Mouse (Mus musculus): ENCODE data around the gene Esrrg.

Esrrg gene

DNA sequence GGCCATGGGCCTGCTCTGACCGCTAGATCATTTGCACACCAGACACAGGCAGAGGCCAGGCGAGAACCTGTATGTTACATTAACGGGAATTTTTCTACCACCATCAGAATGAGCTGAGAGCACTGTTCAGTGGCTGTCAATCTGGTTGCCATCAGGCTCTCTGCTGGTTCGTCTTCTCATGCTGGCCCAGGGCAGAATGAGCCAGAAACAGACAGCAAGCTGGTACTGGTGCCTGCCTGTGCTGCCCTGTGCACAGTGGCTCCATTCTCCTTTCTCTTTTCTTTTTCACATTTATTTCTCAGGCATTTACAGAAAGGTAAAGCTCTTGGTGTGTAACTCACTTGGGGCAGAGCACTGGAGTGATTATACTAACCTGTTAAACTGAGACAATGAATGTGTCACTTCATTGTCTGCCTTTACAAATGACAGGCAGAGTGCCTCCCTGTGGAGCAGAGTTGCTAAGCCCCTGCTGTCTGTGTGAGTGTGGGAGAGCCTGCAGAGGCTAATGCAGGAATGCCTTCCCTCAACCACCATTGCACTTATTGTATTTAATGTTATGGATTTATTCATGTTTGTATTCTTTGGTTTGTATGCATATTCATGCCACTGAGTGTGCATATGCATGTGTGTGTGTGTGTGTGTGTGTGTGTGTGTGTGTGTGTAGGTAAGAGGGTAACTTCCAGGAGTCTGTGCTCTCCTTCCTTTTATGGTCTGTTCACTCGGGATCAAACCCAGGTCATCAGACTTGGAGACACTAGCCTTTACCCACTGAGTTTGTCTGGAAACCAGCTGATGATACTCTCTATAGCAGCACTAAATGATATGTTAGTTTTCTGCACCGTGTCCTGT lies 651.9 kb downstream of the Esrrg start:
- no peak for DNase-seq (ENCODE audit: low read depth, low spot score)

DNA sequence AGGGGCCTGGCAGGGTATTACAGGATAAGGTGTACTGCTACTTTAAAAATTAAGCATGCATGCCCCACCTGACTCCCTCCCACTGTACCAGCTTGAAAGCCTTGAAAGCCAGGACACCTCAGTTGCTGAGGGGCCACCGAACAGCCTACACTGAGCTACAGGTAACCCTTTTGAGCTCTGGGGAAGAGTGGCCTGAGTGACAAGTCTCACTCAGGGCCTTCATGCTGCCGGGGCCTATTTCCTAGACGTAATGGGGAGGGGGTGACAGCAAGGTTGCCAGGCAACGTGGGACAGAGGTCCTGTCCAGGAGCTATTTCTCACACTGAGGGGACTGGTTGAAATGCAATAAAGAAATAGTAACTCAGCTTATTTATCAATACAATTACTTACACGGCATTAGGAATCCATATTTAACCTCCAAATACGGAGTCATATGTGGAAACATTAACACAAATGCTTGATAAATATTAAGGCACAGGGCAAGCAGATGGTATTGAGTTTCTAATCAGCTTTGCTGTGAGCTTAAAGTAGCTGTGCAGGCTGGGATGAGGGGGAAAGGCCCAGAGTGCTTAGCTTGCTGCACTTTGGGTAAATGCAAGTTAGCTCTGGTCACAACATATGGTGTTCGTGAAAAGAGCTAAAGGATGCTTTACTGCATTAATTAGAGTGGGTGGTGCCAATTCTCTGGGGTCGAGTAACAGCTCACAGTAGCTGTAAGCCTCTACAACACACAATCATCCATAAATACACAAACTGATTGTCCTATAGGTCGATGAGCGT lies 653.5 kb downstream of the Esrrg start, which contains the start of gene Ush2a:
TSS of gene Ush2a (plus strand) at position 121 of the 780 bp plus-strand sequence.
- DNase-seq (ENCODE audit: low read depth, low spot score), result no peak
